Mouse (Mus musculus) midbrain, embryonic 10.5 days (tissue): ENCODE measurements at regions not wholly inside any gene's neighbourhood (a gene's known extent, or its start where the extent isn't known, plus 50 kb on each side); places are given as distances from the start of the nearest gene placed in this dataset.

ENCODE experiments used
- DNase-seq: peaks from one replicate; pipeline ENCODE4 v3.0.0-alpha.2; 2017; ENCODE audit warnings: low spot score
- H3K27ac ChIP-seq: fragments of 300-500 bp; sonication (generic); replicated peaks from 2 replicates; pipeline ENCODE4 v1.5.1; 2016; ENCODE audit warnings: mild to moderate bottlenecking
- H3K27me3 ChIP-seq: fragments of 300-500 bp; sonication (generic); 2 replicates; pipeline ENCODE4 v1.6.1; 2016; ENCODE audit warnings: low read depth, mild to moderate bottlenecking; ENCODE audit not compliant: poor library complexity, severe bottlenecking
- H3K36me3 ChIP-seq: fragments of 300-500 bp; sonication (generic); 2 replicates; pipeline ENCODE4 v1.6.1; 2016; ENCODE audit warnings: mild to moderate bottlenecking, moderate library complexity
- H3K4me1 ChIP-seq: fragments of 300-500 bp; sonication (generic); 2 replicates; pipeline ENCODE4 v1.6.1; 2016
- H3K4me3 ChIP-seq: fragments of 300-500 bp; sonication (generic); 2 replicates; pipeline ENCODE4 v1.5.1; 2016; ENCODE audit warnings: mild to moderate bottlenecking, moderate library complexity
- H3K9me3 ChIP-seq: fragments of 300-500 bp; sonication (generic); replicated peaks from 2 replicates; pipeline ENCODE4 v1.6.1; 2016; ENCODE audit warnings: mild to moderate bottlenecking
- WGBS: fragments of 180-500 bp; shearing (Covaris S2); methylation state at CpG from one replicate; pipeline ENCODE4 v1.1.7; 2016; 5-methylcytosine and 5-hydroxymethylcytosine counted together

- Histone ChIP-seq H3K27ac (no peak overlapping the region), H3K36me3 (no peaks in the 10 kb centered on the region), H3K4me3 (no peak overlapping the region), H3K27me3 (no peaks in the 10 kb centered on the region), H3K9me3 (no peaks in the 10 kb centered on the region), H3K4me1 (0 out of 2 replicates have a peak, but pooled peaks cover 2% of the 10 kb centered on the region)
- 80% methylated on average over 6 of the region's 6 CpGs for WGBS
- no peak for DNase-seq
These were observed 167.7 kb downstream of the Ascl1 start for GRCm38 (mm10) chr10:87325769-87326168.

GRCm38 (mm10) chr10:87325143-87325542 lies 168.3 kb downstream of the Ascl1 start:
- Histone ChIP-seq H3K4me3 (no peak overlapping the region), H3K36me3 (no peaks in the 10 kb centered on the region), H3K4me1 (0 out of 2 replicates have a peak, but pooled peaks cover 2% of the 10 kb centered on the region), H3K27ac (no peak overlapping the region), H3K9me3 (no peaks in the 10 kb centered on the region), H3K27me3 (no peaks in the 10 kb centered on the region)
- 81% methylated on average over 9 of the region's 9 CpGs for WGBS
- no peak for DNase-seq

GRCm38 (mm10) chr10:87309601-87310062 lies 183.8 kb downstream of the Ascl1 start:
- H3K27me3 ChIP-seq: peaks cover 19% of the 10 kb centered on the region; the same call in 1 of the 2 replicates
- DNase-seq: peak; percentile 51
- peaks cover 26% of the 10 kb centered on the region for H3K4me1 ChIP-seq
- H3K36me3 ChIP-seq: peaks cover 5% of the 10 kb centered on the region; the same call in 1 of the 2 replicates
- 22% methylated on average over 10 of the region's 10 CpGs for WGBS
- peak overlapping the region; percentile 70 for H3K27ac ChIP-seq
- peak overlapping the region; percentile 28; the same call in 1 of the 2 replicates for H3K4me3 ChIP-seq
- peaks cover 26% of the 10 kb centered on the region for H3K9me3 ChIP-seq

- Histone ChIP-seq H3K4me3 (no peak overlapping the region), H3K27me3 (peaks cover 19% of the 10 kb centered on the region; the same call in 1 of the 2 replicates), H3K4me1 (peaks cover 26% of the 10 kb centered on the region), H3K36me3 (peaks cover 5% of the 10 kb centered on the region; the same call in 1 of the 2 replicates), H3K9me3 (peaks cover 25% of the 10 kb centered on the region), H3K27ac (peak overlapping the region; percentile 70)
- DNase-seq: peak; percentile 22
- 31% methylated on average over 10 of the region's 10 CpGs for WGBS
These were observed 184.6 kb downstream of the Ascl1 start for GRCm38 (mm10) chr10:87308815-87309396.

GRCm38 (mm10) chr10:87297166-87297565 lies 196.3 kb downstream of the Ascl1 start:
- Histone ChIP-seq H3K4me1 (peaks cover 29% of the 10 kb centered on the region), H3K4me3 (no peak overlapping the region), H3K9me3 (no peaks in the 10 kb centered on the region), H3K36me3 (no peaks in the 10 kb centered on the region), H3K27ac (no peak overlapping the region), H3K27me3 (peaks cover 51% of the 10 kb centered on the region)
- WGBS: 72% methylated on average over 5 of the region's 5 CpGs
- DNase-seq: no peak

GRCm38 (mm10) chr10:87293317-87293716 lies 200.1 kb downstream of the Ascl1 start:
- H3K27me3 ChIP-seq: peaks cover 77% of the 10 kb centered on the region
- H3K27ac ChIP-seq: 0 out of 2 replicates have a peak overlapping the region, but pooled peaks have one; percentile 4
- whole genome bisulfite sequencing: 3% methylated on average over 2 of the region's 2 CpGs

GRCm38 (mm10) chr10:87286831-87287230 lies 206.6 kb downstream of the Ascl1 start:
- Histone ChIP-seq H3K9me3 (no peaks in the 10 kb centered on the region), H3K4me1 (no peaks in the 10 kb centered on the region), H3K27ac (no peak overlapping the region), H3K36me3 (no peaks in the 10 kb centered on the region), H3K27me3 (peaks cover 63% of the 10 kb centered on the region), H3K4me3 (no peak overlapping the region)
- DNase-seq: no peak
- WGBS: 94% methylated on average over 1 of the region's 1 CpGs

More at GRCm38 (mm10) chr10:87293317-87293716, 200.1 kb downstream of the Ascl1 start:
- no peaks in the 10 kb centered on the region for H3K36me3 ChIP-seq
- peak; percentile 73 for DNase-seq
- peaks cover 29% of the 10 kb centered on the region for H3K4me1 ChIP-seq
- no peaks in the 10 kb centered on the region for H3K9me3 ChIP-seq
- no peak overlapping the region for H3K4me3 ChIP-seq

- no peaks in the 10 kb centered on the region for H3K9me3 ChIP-seq
- H3K27me3 ChIP-seq: peaks cover 37% of the 10 kb centered on the region
- no peak for DNase-seq
- H3K4me1 ChIP-seq: no peaks in the 10 kb centered on the region
- no peak overlapping the region for H3K27ac ChIP-seq
- WGBS: 81% methylated on average over 2 of the region's 2 CpGs
- H3K4me3 ChIP-seq: no peak overlapping the region
- H3K36me3 ChIP-seq: no peaks in the 10 kb centered on the region
These were observed 209.2 kb downstream of the Ascl1 start for GRCm38 (mm10) chr10:87284296-87284695.
